Mouse (Mus musculus) MEL (cell line): ENCODE data around the gene Ccdc141. TPM values are rescaled to one million over a fixed set of nuclear protein-coding genes. Genes with fewer than 3 reads are reported as not detected.

Experiments
- DNase-seq: peaks from one replicate; pipeline ENCODE4 v3.0.0; 2011; ENCODE audit warnings: low read depth, low spot score
- H3K27ac ChIP-seq: 2 replicates; pipeline ENCODE4 v1.5.1; 2012; ENCODE audit warnings: low read depth, mild to moderate bottlenecking, control low read depth, low read length, moderate library complexity; ENCODE audit not compliant: control insufficient read depth
- H3K27me3 ChIP-seq, 2 experiments: fragments of 150-350 bp in 1 of 2; sonication (generic) in 1 of 2; 2 replicates each; pipeline ENCODE4 v1.6.1; 2012; ENCODE audit warnings: low read length in 2 of 2, mild to moderate bottlenecking in 2 of 2, improper control_type of control experiment in 1 of 2, moderate library complexity in 1 of 2; ENCODE audit not compliant: insufficient read depth in 2 of 2, control insufficient read depth in 1 of 2
- H3K36me3 ChIP-seq, 2 experiments: 2 replicates each; pipeline ENCODE4 v1.6.1; 2012 to 2014; ENCODE audit warnings: low read length in 2 of 2, improper control_type of control experiment in 1 of 2, inconsistent platforms in 1 of 2, mild to moderate bottlenecking in 1 of 2; ENCODE audit not compliant: insufficient read depth in 2 of 2, control insufficient read depth in 1 of 2
- H3K4me1 ChIP-seq, 2 experiments: fragments of 150-350 bp in 1 of 2; sonication (generic) in 1 of 2; 2 replicates each; pipeline ENCODE4 v1.6.1; 2012; ENCODE audit warnings: low read length in 2 of 2, improper control_type of control experiment in 1 of 2, mild to moderate bottlenecking in 1 of 2; ENCODE audit not compliant: insufficient read depth in 2 of 2, control insufficient read depth in 1 of 2
- H3K4me3 ChIP-seq, 2 experiments: fragments of 150-350 bp in 1 of 2; sonication (generic) in 1 of 2; 2 replicates each; pipeline ENCODE4 v1.5.1; 2012; ENCODE audit warnings: low read depth in 2 of 2, low read length in 2 of 2, mild to moderate bottlenecking in 2 of 2, moderate library complexity in 2 of 2, control low read depth in 1 of 2, improper control_type of control experiment in 1 of 2; ENCODE audit not compliant: control insufficient read depth in 1 of 2, insufficient read depth in 1 of 2
- H3K79me2 ChIP-seq: 2 replicates; pipeline ENCODE4 v1.6.1; 2012; ENCODE audit warnings: mild to moderate bottlenecking, low read length, moderate library complexity; ENCODE audit not compliant: control insufficient read depth, poor library complexity, insufficient read depth
- H3K9ac ChIP-seq: 2 replicates; pipeline ENCODE4 v1.6.1; 2012; ENCODE audit warnings: low read depth, mild to moderate bottlenecking, control low read depth, low read length, moderate library complexity; ENCODE audit not compliant: control insufficient read depth, poor library complexity, severe bottlenecking
- H3K9me3 ChIP-seq: fragments of 150-350 bp; sonication (generic); replicated peaks from 2 replicates; pipeline ENCODE4 v1.6.1; 2012; ENCODE audit warnings: mild to moderate bottlenecking, low read length, improper control_type of control experiment, moderate library complexity; ENCODE audit not compliant: insufficient read depth
- CHD1 ChIP-seq: IDR thresholded peaks from 2 replicates; pipeline ENCODE4 v1.6.1; 2012; ENCODE audit warnings: low read depth, mild to moderate bottlenecking, inconsistent platforms, low read length, improper control_type of control experiment
- E2F4 ChIP-seq: IDR thresholded peaks from 2 replicates; pipeline ENCODE4 v1.6.1; 2011; ENCODE audit warnings: low read depth, low read length, improper control_type of control experiment, borderline replicate concordance
- ELF1 ChIP-seq: IDR thresholded peaks from 2 replicates; pipeline ENCODE4 v1.6.1; 2014; ENCODE audit warnings: low read depth, mild to moderate bottlenecking, inconsistent platforms, low read length, improper control_type of control experiment, moderate library complexity
- EP300 ChIP-seq, 2 experiments: IDR thresholded peaks; 2 replicates each; pipeline ENCODE4 v1.6.1; 2011; ENCODE audit warnings: improper control_type of control experiment in 2 of 2, low read length in 2 of 2, low read depth in 1 of 2, mild to moderate bottlenecking in 1 of 2
- ETS1 ChIP-seq: IDR thresholded peaks from 2 replicates; pipeline ENCODE4 v1.6.1; 2012; ENCODE audit warnings: low read depth, mild to moderate bottlenecking, inconsistent platforms, low read length, improper control_type of control experiment, moderate library complexity
- GABPA ChIP-seq: IDR thresholded peaks from 2 replicates; pipeline ENCODE4 v1.6.1; 2012; ENCODE audit warnings: low read depth, mild to moderate bottlenecking, inconsistent platforms, low read length, improper control_type of control experiment, moderate library complexity
- GATA1 ChIP-seq: IDR thresholded peaks from 2 replicates; pipeline ENCODE4 v1.6.1; 2011; ENCODE audit warnings: low read depth, low read length, improper control_type of control experiment
- HCFC1 ChIP-seq: IDR thresholded peaks from 2 replicates; pipeline ENCODE4 v1.6.1; 2012; ENCODE audit warnings: low read depth, mild to moderate bottlenecking, inconsistent platforms, low read length, improper control_type of control experiment, moderate library complexity
- JUND ChIP-seq: IDR thresholded peaks from 2 replicates; pipeline ENCODE4 v1.6.1; 2011; ENCODE audit warnings: low read depth, mild to moderate bottlenecking, improper control_type of control experiment, low read length
- MAX ChIP-seq: IDR thresholded peaks from 2 replicates; pipeline ENCODE4 v1.6.1; 2011; ENCODE audit warnings: low read length, improper control_type of control experiment
- MAZ ChIP-seq: IDR thresholded peaks from 2 replicates; pipeline ENCODE4 v1.6.1; 2012; ENCODE audit warnings: low read depth, mild to moderate bottlenecking, inconsistent platforms, low read length, improper control_type of control experiment
- MEF2A ChIP-seq: IDR thresholded peaks from 2 replicates; pipeline ENCODE4 v1.6.1; 2014; ENCODE audit warnings: low read depth, mild to moderate bottlenecking, inconsistent platforms, low read length, improper control_type of control experiment; ENCODE audit not compliant: poor library complexity, insufficient replicate concordance, severe bottlenecking; ENCODE audit errors: extremely low read depth
- MXI1 ChIP-seq: IDR thresholded peaks from 2 replicates; pipeline ENCODE4 v1.6.1; 2011; ENCODE audit warnings: mild to moderate bottlenecking, low read depth, low read length, improper control_type of control experiment
- MYC ChIP-seq: IDR thresholded peaks from 2 replicates; pipeline ENCODE4 v1.6.1; 2011; ENCODE audit warnings: low read depth, mild to moderate bottlenecking, low read length, improper control_type of control experiment, moderate library complexity
- POLR2A ChIP-seq, 2 experiments: IDR thresholded peaks; 2 replicates each; pipeline ENCODE4 v1.6.1; 2011 to 2012; ENCODE audit warnings: low read length in 2 of 2, mild to moderate bottlenecking in 2 of 2, control low read depth in 1 of 2, improper control_type of control experiment in 1 of 2, low read depth in 1 of 2, moderate library complexity in 1 of 2; ENCODE audit not compliant: control insufficient read depth in 1 of 2, insufficient read depth in 1 of 2, poor library complexity in 1 of 2
- POLR2AphosphoS2 ChIP-seq: IDR thresholded peaks from 2 replicates; pipeline ENCODE4 v1.6.1; 2011; ENCODE audit warnings: low read length, improper control_type of control experiment
- POLR2AphosphoS5 ChIP-seq: IDR thresholded peaks from 2 replicates; pipeline ENCODE4 v1.6.1; 2012; ENCODE audit warnings: low read depth, borderline replicate concordance, mild to moderate bottlenecking, inconsistent platforms, low read length, moderate library complexity, mixed read lengths
- SIN3A ChIP-seq: IDR thresholded peaks from 2 replicates; pipeline ENCODE4 v1.6.1; 2012; ENCODE audit warnings: low read length, improper control_type of control experiment, inconsistent platforms
- SMC3 ChIP-seq: IDR thresholded peaks from 2 replicates; pipeline ENCODE4 v1.6.1; 2011; ENCODE audit warnings: low read depth, low read length, improper control_type of control experiment
- TAL1 ChIP-seq: IDR thresholded peaks from 2 replicates; pipeline ENCODE4 v1.6.1; 2012; ENCODE audit warnings: mild to moderate bottlenecking, inconsistent platforms, low read length, moderate library complexity, mixed read lengths
- TCF12 ChIP-seq: IDR thresholded peaks from 2 replicates; pipeline ENCODE4 v1.6.1; 2014; ENCODE audit warnings: low read depth, mild to moderate bottlenecking, inconsistent platforms, low read length, improper control_type of control experiment, moderate library complexity
- UBTF ChIP-seq: IDR thresholded peaks from 2 replicates; pipeline ENCODE4 v1.6.1; 2012; ENCODE audit warnings: low read depth, mild to moderate bottlenecking, inconsistent platforms, low read length, improper control_type of control experiment, moderate library complexity, borderline replicate concordance; ENCODE audit not compliant: insufficient read depth
- USF1 ChIP-seq: IDR thresholded peaks from 2 replicates; pipeline ENCODE4 v1.6.1; 2014; ENCODE audit warnings: low read depth, mild to moderate bottlenecking, inconsistent platforms, low read length, improper control_type of control experiment, moderate library complexity
- USF2 ChIP-seq, 2 experiments: IDR thresholded peaks; 2 replicates each; pipeline ENCODE4 v1.6.1; 2011 to 2012; ENCODE audit warnings: improper control_type of control experiment in 2 of 2, low read length in 2 of 2, borderline replicate concordance in 1 of 2, inconsistent platforms in 1 of 2, low read depth in 1 of 2, mild to moderate bottlenecking in 1 of 2; ENCODE audit not compliant: insufficient read depth in 1 of 2
- ZKSCAN1 ChIP-seq: IDR thresholded peaks from 2 replicates; pipeline ENCODE4 v1.6.1; 2012; ENCODE audit warnings: low read depth, mild to moderate bottlenecking, inconsistent platforms, low read length, improper control_type of control experiment, moderate library complexity
- ZNF384 ChIP-seq: IDR thresholded peaks from 2 replicates; pipeline ENCODE4 v1.6.1; 2012; ENCODE audit warnings: low read depth, mild to moderate bottlenecking, inconsistent platforms, low read length, improper control_type of control experiment
- polyA plus RNA-seq, 2 experiments: library from polyadenylated mRNA; stranded (reverse) in 1 of 2; unstranded in 1 of 2; fragments of >175 nt in 1 of 2; fragments of >200 nt in 1 of 2; gene quantifications; 2 replicates each; pipeline versions ENCODE4 v1.2.1 to v1.2.4; 2012; ENCODE audit warnings: low replicate concordance in 2 of 2, low read depth in 1 of 2; ENCODE audit not compliant: insufficient read length in 2 of 2, insufficient read depth in 1 of 2, missing spikeins in 1 of 2
- total RNA-seq: library from RNA; depleted of rRNA; stranded (reverse); fragments of 300-350 nt; gene quantifications from 2 replicates; pipeline ENCODE4 v1.2.3, GENCODE M21; 2012

The Ccdc141 gene
- total and polyA plus RNA-seq, 3 experiments = 0.54 to 1.1 TPM; not detected in 1

GRCm38 (mm10) chr2:77110365-77110764 lies 60.1 kb downstream of the Ccdc141 start:
- no peak overlapping the region for H3K9ac ChIP-seq
- H3K36me3 ChIP-seq = peaks cover 0 to 6% of the 10 kb centered on the region in 2 experiments; a peak in 2 of 4 replicates
- no peaks in the 10 kb centered on the region for H3K9me3 ChIP-seq
- H3K27me3 ChIP-seq = no peaks in the 10 kb centered on the region
- H3K4me1 ChIP-seq = no peaks in the 10 kb centered on the region
- H3K4me3 ChIP-seq = no peak overlapping the region
- H3K27ac ChIP-seq = no peak overlapping the region
- DNase-seq = no peak
- H3K79me2 ChIP-seq = no peaks in the 10 kb centered on the region
- TF ChIP-seq MAX = no peak
- TF ChIP-seq E2F4 = no peak
- no peak for TF ChIP-seq ELF1
- no peak for TF ChIP-seq JUND
- no peak for TF ChIP-seq MAZ
- no peak for TF ChIP-seq USF1
- no peak for TF ChIP-seq USF2 (IDR thresholded peaks at IDR 0.05; ENCODE audit: borderline replicate concordance in 1 of 2, insufficient read depth in 1 of 2, low read depth in 1 of 2, low read length in 2 of 2)
- no peak for TF ChIP-seq POLR2A (IDR thresholded peaks at IDR 0.05; ENCODE audit: control insufficient read depth in 1 of 2, insufficient read depth in 1 of 2, low read depth in 1 of 2, low read length in 2 of 2, poor library complexity in 1 of 2)
- no peak for TF ChIP-seq MXI1
- TF ChIP-seq CHD1 = no peak
- TF ChIP-seq SMC3 = no peak
- no peak for TF ChIP-seq MYC
- no peak for TF ChIP-seq POLR2AphosphoS2
- TF ChIP-seq GABPA = no peak
- TF ChIP-seq GATA1 = no peak
- no peak for TF ChIP-seq ZKSCAN1
- no peak for TF ChIP-seq MEF2A

- H3K27me3 ChIP-seq = no peaks in the 10 kb centered on the region
- no peaks in the 10 kb centered on the region for H3K9me3 ChIP-seq
- H3K9ac ChIP-seq = 0 out of 2 replicates have a peak overlapping the region, but pooled peaks have one; percentile 13
- H3K27ac ChIP-seq = peak overlapping the region; percentile 55
- TF ChIP-seq GATA1 = 0 out of 2 replicates have a peak, but pooled peaks have one; percentile 25
- TF ChIP-seq EP300 (IDR thresholded peaks at IDR 0.05; ENCODE audit: low read depth in 1 of 2, low read length in 2 of 2) = peak; percentile 52 to 54; a peak in 2 of 4 replicates
- no peak for TF ChIP-seq E2F4
- no peak for TF ChIP-seq CHD1
- TF ChIP-seq TAL1 = peak; percentile 55
- TF ChIP-seq HCFC1 = no peak
- TF ChIP-seq ETS1 = 0 out of 2 replicates have a peak, but pooled peaks have one; percentile 13
- no peak for TF ChIP-seq ZNF384
- TF ChIP-seq MEF2A = no peak
- TF ChIP-seq POLR2AphosphoS5 = no peak
- TF ChIP-seq USF1 = no peak
- TF ChIP-seq TCF12 = peak; percentile 47; the same call in 1 of the 2 replicates
- TF ChIP-seq SIN3A = no peak
- no peak for TF ChIP-seq UBTF
- no peak for TF ChIP-seq JUND
- TF ChIP-seq, all 39 proteins: peak for 5
- peak; percentile 66 for DNase-seq
- H3K36me3 ChIP-seq = peaks cover 0 to 6% of the 10 kb centered on the region in 2 experiments; a peak in 2 of 4 replicates
- no peaks in the 10 kb centered on the region for H3K79me2 ChIP-seq
- H3K4me1 ChIP-seq = no peaks in the 10 kb centered on the region
- H3K4me3 ChIP-seq = peak overlapping the region in 1 of 2 experiments; percentile 19; a peak in 1 of 4 replicates
Observed at GRCm38 (mm10) chr2:77109506-77110123, 60.8 kb downstream of the Ccdc141 start.
